Mouse (Mus musculus) duodenum, adult 2 months (tissue): ENCODE data around the gene Cmah. TPM values are rescaled to one million over a fixed set of nuclear protein-coding genes. Genes with fewer than 3 reads are reported as not detected.

Experiments used
- polyA plus RNA-seq: library from polyadenylated mRNA; depleted of rRNA; stranded (reverse); fragments of >200 nt; gene quantifications from 2 replicates; pipeline ENCODE4 v1.2.3, GENCODE M21; 2012; ENCODE audit warnings: low replicate concordance; rRNA removed

The Cmah gene
- polyA plus RNA-seq: 0.41 and 0.75 TPM in 2 replicates

DNA sequence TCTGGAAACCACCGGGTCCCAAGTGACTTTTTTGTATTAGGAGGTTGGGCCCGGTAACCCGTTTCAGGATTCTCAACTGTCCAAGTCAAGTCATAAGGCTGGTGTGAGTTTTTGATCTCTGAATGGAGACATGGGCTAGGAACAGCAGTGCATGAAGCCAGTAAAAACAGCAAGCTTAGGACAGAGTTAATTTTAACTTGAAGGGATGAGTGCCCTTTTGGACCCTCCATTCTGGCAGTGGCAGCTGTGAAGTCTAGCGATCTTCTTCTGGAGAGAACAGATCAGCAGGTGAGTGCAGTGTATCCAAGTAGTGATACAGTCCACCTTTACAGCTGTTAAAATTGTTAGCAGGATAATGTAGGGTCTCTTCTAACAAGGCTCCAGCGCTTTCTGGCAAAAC lies at the start of gene Cmah:
Cmah (plus strand) TSS at position 204 of the 400 bp plus-strand sequence.

DNA sequence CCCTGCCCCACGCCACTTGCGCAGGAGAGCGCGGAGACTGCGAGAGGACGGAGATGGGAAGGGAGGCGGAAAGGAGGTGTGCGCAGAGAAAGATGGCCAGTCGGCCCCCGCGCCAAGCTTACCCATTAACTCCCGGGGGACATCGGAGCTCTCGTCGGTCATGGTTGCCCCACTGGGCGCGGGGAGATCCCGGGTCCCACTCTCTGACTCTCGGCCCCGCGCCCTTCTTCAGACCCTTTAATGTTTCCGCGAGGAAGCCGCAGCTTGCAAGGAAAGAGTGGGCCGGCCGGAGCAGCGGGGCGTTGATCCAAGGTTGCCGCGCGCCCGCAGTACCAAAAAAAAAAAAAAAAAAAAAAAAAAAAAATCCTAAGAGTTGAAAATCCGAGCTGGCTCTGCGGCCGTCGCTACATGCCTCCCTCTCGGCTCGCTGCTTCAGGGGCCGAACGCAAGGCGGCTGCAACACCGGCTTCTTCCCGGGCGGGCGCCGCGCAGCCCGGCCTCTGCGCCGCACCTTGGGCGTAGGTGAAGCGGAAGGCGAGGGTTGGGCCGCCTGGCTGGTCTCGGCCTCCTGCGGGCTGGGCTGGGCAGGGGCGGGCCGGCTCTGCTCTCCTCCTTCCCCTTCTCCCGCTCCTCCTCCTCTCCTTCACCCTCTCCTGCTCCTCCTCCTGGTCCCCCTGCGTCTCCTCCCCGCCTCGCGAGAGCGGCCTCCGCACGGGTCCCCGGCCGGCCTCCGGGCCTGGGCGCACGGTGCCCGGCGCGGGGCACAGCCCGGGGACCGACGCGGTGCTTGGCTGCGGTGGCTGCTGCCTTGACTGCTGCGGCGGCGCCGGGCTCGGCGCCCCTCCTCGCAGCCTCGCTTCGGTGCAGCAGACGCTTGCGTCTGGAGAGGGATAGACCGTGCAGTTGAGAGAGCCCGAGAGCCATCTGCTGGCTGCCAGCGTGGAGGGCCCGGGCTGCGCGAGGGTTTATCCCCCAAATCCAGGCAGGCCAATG lies 46.5 kb upstream of the Cmah start, which contains the start of gene Carmil1:
Carmil1 (minus strand) TSS at position 357 of the 993 bp plus-strand sequence.

Other genes starting within 250 kb of the Cmah start
- gene Carmil1, start 46.6 kb upstream of the Cmah start, polyA plus RNA-seq: 4.1 and 5.4 TPM in 2 replicates